23 mouse cellular contexts compared by ENCODE assay signal in the genomic region with DNA sequence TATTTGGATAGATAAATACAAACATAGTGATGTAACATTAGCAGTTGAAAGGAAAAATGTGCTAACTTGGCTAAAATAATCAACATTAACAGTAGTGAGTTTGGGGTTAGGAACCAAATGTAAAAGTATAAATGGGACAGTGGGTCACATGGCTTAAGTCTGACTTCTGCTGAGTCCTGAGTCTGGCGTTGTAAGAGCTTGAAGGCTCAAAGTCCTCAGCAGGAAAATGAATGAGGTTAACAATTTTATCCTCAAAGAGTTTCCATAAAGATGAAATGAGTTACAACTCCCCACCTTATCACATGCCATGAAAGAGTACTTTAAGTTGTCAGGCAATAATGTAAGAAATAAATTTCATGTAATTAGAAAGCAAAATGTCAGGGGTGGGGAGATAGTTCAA. TPM values are rescaled to one million over a fixed set of nuclear protein-coding genes. Genes with fewer than 3 reads are reported as not detected.
"Had no signal": no experiment of that assay in that cellular context is flagged by ENCODE, and none has a peak within 500 bp of the region (broad histone marks: within the 10 kb centered on the region; RNA-seq: fewer than 3 reads in every experiment).

No protein-coding gene starts in this region.

- H3K4me3 ChIP-seq: liver, embryonic 15.5 days; lung, embryonic 15.5 days; megakaryocyte, embryonic 14.5 days; midbrain, embryonic 13.5 days; midbrain, embryonic 15.5 days; neural tube, embryonic 12.5 days had no signal

- DNase-seq: liver, postnatal 0 days; lung, adult 2 months; lung, postnatal 14 days; lung, postnatal 36 days; right cerebral cortex, postnatal 25 days; right cerebral cortex, postnatal 4 days; spleen, adult 18-20 months; thymus, adult 18-20 months; thymus, postnatal 14 days; thymus, postnatal 36 days had no signal

- H3K27me3 ChIP-seq: liver, embryonic 15.5 days; lung, embryonic 15.5 days; megakaryocyte, embryonic 14.5 days; midbrain, embryonic 13.5 days; midbrain, embryonic 15.5 days; neural tube, embryonic 12.5 days had no signal

- H3K27ac ChIP-seq: liver, embryonic 15.5 days; lung, embryonic 15.5 days; macrophage; midbrain, embryonic 13.5 days; midbrain, embryonic 15.5 days; neural tube, embryonic 12.5 days had no signal

- H3K4me2 ChIP-seq: liver, embryonic 15.5 days; lung, embryonic 15.5 days; midbrain, embryonic 11.5 days; midbrain, embryonic 13.5 days; midbrain, embryonic 15.5 days; neural tube, embryonic 12.5 days had no signal

- H3K4me1 ChIP-seq: liver, embryonic 15.5 days; lung, embryonic 15.5 days; megakaryocyte, embryonic 14.5 days; midbrain, embryonic 13.5 days; midbrain, embryonic 15.5 days; neural tube, embryonic 12.5 days had no signal

- H3K9me3 ChIP-seq: liver, embryonic 15.5 days; lung, embryonic 15.5 days; midbrain, embryonic 13.5 days; midbrain, embryonic 15.5 days; neural tube, embryonic 12.5 days had no signal

- H3K36me3 ChIP-seq: liver, embryonic 15.5 days; lung, embryonic 15.5 days; midbrain, embryonic 13.5 days; midbrain, embryonic 15.5 days; neural tube, embryonic 12.5 days had no signal

- H3K9ac ChIP-seq: liver, embryonic 15.5 days; liver, postnatal 0 days; lung, embryonic 15.5 days; midbrain, embryonic 13.5 days; midbrain, embryonic 15.5 days; neural tube, embryonic 12.5 days had no signal

- ATAC-seq: liver, postnatal 0 days; lung, postnatal 0 days; midbrain, embryonic 13.5 days; midbrain, embryonic 15.5 days had no signal

RNA-seq across cellular contexts. Expression of a gene that starts 13.8 kb away (rescaled TPM):
- total RNA-seq: megakaryocyte progenitor cell, adult 5-6 weeks; monocyte, adult 5-6 weeks; neutrophil, adult 5-6 weeks had no signal
- polyA plus RNA-seq: macrophage; midbrain, embryonic 11.5 days; midbrain, embryonic 13.5 days; neural tube, embryonic 14.5 days had no signal
